Mouse (Mus musculus): Measurements from ENCODE around the gene Stim1. TPM values are rescaled to one million over a fixed set of nuclear protein-coding genes. Genes with fewer than 3 reads are reported as not detected.

Stim1 gene
- polyA plus RNA-seq, 1 experiment from 2014 or later = 17.9 TPM

DNA sequence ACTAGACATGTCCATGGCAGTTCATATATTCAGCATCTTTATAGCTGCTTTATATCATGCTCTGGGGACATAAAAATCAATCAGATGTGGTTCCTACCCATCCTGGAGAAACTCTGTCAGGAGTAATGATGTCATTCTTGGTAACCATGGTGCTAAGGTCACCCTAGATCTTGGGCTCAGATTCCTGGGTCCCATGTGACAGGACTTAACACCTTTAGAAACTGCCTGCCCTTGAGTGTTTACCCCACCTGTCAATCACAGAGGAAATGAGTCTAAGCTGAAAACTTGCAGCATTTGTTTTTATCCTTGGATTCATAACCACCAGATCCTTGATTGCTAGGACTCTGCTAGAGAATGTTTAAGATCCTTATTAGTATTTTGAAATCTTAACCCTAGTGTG, 58.7 kb downstream of the Stim1 start:
- Histone ChIP-seq H3K27ac (ENCODE audit: low read depth) (no peak overlapping the region), H3K36me3 (replicated peaks; ENCODE audit: insufficient read depth, low read length) (no peaks in the 10 kb centered on the region), H3K27me3 (ENCODE audit: insufficient read depth, low read length) (no peaks in the 10 kb centered on the region), H3K4me2 (ENCODE audit: low read depth, low read length) (no peak overlapping the region), H3K4me1 (ENCODE audit: insufficient read depth) (0 out of 2 replicates have a peak, but pooled peaks cover 3% of the 10 kb centered on the region), H3K9me3 (ENCODE audit: low read length) (no peaks in the 10 kb centered on the region), H3K4me3 (ENCODE audit: low read depth, low read length) (no peak overlapping the region), H3K9ac (replicated peaks) (no peak overlapping the region)
- no peak for TF ChIP-seq EP300 (IDR thresholded peaks at IDR 0.05; ENCODE audit: low read depth)
- DNase-seq = no peak
- no peak for ATAC-seq

DNA sequence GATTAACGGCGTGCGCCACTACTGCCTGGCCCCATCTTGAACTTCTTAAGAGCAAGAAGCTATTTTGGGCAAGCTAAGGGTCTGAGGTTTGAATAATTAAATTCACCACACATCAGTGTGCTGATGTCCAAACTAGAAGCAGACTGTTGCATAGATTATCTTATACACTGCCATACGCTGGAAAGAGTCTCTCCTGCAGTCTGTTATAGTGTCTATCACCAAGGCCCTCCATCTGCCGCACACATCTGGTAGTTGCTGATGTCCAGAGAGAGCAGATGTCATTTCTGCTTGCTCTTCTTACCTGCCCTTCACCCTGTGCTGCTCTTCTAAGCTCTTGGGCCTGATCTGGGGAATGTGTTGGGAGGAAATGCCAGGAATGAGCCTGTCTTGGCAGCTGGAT, 62.7 kb downstream of the Stim1 start:
- no peaks in the 10 kb centered on the region for H3K9me3 ChIP-seq (ENCODE audit: low read length)
- ATAC-seq (no peak), DNase-seq (no peak)
- 81% methylated on average over 5 of the region's 5 CpGs for WGBS (ENCODE audit: insufficient replicate concordance)
- H3K4me2 ChIP-seq (ENCODE audit: low read depth, low read length) = no peak overlapping the region
- no peak overlapping the region for H3K27ac ChIP-seq (ENCODE audit: low read depth)
- H3K36me3 ChIP-seq (replicated peaks; ENCODE audit: insufficient read depth, low read length) = no peaks in the 10 kb centered on the region
- H3K4me1 ChIP-seq (ENCODE audit: insufficient read depth) = 0 out of 2 replicates have a peak, but pooled peaks cover 3% of the 10 kb centered on the region
- TF ChIP-seq EP300 (IDR thresholded peaks at IDR 0.05; ENCODE audit: low read depth) (no peak), CTCF (IDR thresholded peaks at IDR 0.05; ENCODE audit: low read depth) (no peak)
- no peak overlapping the region for H3K9ac ChIP-seq (replicated peaks)
- H3K4me3 ChIP-seq (ENCODE audit: low read depth, low read length) = no peak overlapping the region
- H3K27me3 ChIP-seq (ENCODE audit: insufficient read depth, low read length) = no peaks in the 10 kb centered on the region

GRCm38 (mm10) chr7:102331476-102331875, 63.9 kb downstream of the Stim1 start:
- H3K27ac ChIP-seq (ENCODE audit: low read depth) = no peak overlapping the region
- H3K36me3 ChIP-seq (replicated peaks; ENCODE audit: insufficient read depth, low read length) = no peaks in the 10 kb centered on the region
- H3K4me2 ChIP-seq (ENCODE audit: low read depth, low read length) = no peak overlapping the region
- WGBS (ENCODE audit: insufficient replicate concordance) = 69% methylated on average over 3 of the region's 3 CpGs
- H3K9me3 ChIP-seq (ENCODE audit: low read length) = no peaks in the 10 kb centered on the region
- DNase-seq (no peak), ATAC-seq (no peak)
- TF ChIP-seq EP300 (IDR thresholded peaks at IDR 0.05; ENCODE audit: low read depth) (no peak), CTCF (IDR thresholded peaks at IDR 0.05; ENCODE audit: low read depth) (no peak)
- H3K4me3 ChIP-seq (ENCODE audit: low read depth, low read length) = no peak overlapping the region
- H3K4me1 ChIP-seq (ENCODE audit: insufficient read depth) = 0 out of 2 replicates have a peak, but pooled peaks cover 3% of the 10 kb centered on the region
- H3K9ac ChIP-seq (replicated peaks) = no peak overlapping the region
- H3K27me3 ChIP-seq (ENCODE audit: insufficient read depth, low read length) = no peaks in the 10 kb centered on the region

DNA sequence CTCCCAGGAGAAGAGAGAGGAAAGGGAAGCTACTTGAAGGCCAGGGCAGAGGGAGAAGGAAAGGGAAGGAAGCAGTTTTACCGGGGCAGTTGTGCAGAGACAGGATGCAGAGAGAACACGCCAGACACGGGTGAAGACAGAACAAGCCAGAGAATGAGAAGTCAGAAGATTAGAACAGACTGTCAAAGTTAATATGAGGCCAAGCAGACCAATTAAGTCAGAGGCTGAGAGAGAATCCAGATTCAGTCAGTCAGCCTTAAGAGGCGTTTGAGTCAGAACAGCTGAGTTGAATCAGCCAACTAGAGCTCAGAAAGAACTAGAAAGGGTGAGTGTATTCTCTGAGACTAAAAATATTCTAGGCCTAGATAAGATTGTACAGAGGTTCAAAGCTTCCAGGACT, 66.1 kb downstream of the Stim1 start:
- H3K4me2 ChIP-seq (ENCODE audit: low read depth, low read length) = no peak overlapping the region
- DNase-seq (no peak), ATAC-seq (no peak)
- H3K9me3 ChIP-seq (ENCODE audit: low read length) = no peaks in the 10 kb centered on the region
- H3K9ac ChIP-seq (replicated peaks) = no peak overlapping the region
- H3K4me3 ChIP-seq (ENCODE audit: low read depth, low read length) = no peak overlapping the region
- no peaks in the 10 kb centered on the region for H3K36me3 ChIP-seq (replicated peaks; ENCODE audit: insufficient read depth, low read length)
- H3K27ac ChIP-seq (ENCODE audit: low read depth) = peak overlapping the region; percentile 34; the same call in 1 of the 2 replicates
- WGBS (ENCODE audit: insufficient replicate concordance) = 22% methylated on average over 4 of the region's 4 CpGs
- no peaks in the 10 kb centered on the region for H3K27me3 ChIP-seq (ENCODE audit: insufficient read depth, low read length)
- TF ChIP-seq CTCF (IDR thresholded peaks at IDR 0.05; ENCODE audit: low read depth) = no peak
- TF ChIP-seq EP300 (IDR thresholded peaks at IDR 0.05; ENCODE audit: low read depth) = no peak
- H3K4me1 ChIP-seq (ENCODE audit: insufficient read depth) = peaks cover 7% of the 10 kb centered on the region

DNA sequence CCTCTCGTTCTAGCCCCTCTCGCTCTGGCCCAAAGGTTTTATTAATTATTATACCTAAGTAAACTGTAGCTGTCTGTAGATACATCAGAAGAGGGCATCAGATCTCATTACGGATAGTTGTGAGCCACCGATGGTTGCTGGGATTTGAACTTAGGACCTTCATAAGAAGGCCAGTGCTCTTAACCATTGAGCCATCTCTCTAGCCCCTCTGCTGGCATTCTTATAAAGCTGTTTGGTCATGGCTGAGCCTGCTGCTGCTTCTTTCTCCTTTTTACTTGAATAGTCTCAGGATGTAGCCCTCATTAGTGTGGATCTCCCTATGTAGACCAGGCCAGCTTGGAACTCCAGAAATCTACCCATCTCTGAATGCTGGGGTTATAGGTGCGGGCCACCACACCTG, 69.7 kb downstream of the Stim1 start:
- H3K9me3 ChIP-seq (ENCODE audit: low read length) = no peaks in the 10 kb centered on the region
- H3K27ac ChIP-seq (ENCODE audit: low read depth) = peak overlapping the region; percentile 56; the same call in 1 of the 2 replicates
- no peaks in the 10 kb centered on the region for H3K27me3 ChIP-seq (ENCODE audit: insufficient read depth, low read length)
- peaks cover 4% of the 10 kb centered on the region for H3K4me1 ChIP-seq (ENCODE audit: insufficient read depth)
- no peaks in the 10 kb centered on the region for H3K36me3 ChIP-seq (replicated peaks; ENCODE audit: insufficient read depth, low read length)
- WGBS (ENCODE audit: insufficient replicate concordance) = 78% methylated on average over 5 of the region's 5 CpGs
- no peak overlapping the region for H3K9ac ChIP-seq (replicated peaks)
- DNase-seq (no peak), ATAC-seq (no peak)
- no peak overlapping the region for H3K4me3 ChIP-seq (ENCODE audit: low read depth, low read length)
- no peak overlapping the region for H3K4me2 ChIP-seq (ENCODE audit: low read depth, low read length)
- no peak for TF ChIP-seq EP300 (IDR thresholded peaks at IDR 0.05; ENCODE audit: low read depth)
- no peak for TF ChIP-seq CTCF (IDR thresholded peaks at IDR 0.05; ENCODE audit: low read depth)

- H3K27ac ChIP-seq (ENCODE audit: low read depth) = peak overlapping the region; percentile 56
- ATAC-seq = no peak
- H3K27me3 ChIP-seq (ENCODE audit: insufficient read depth, low read length) = no peaks in the 10 kb centered on the region
- 0 out of 2 replicates have a peak overlapping the region, but pooled peaks have one; percentile 11 for H3K4me2 ChIP-seq (ENCODE audit: low read depth, low read length)
- WGBS (ENCODE audit: insufficient replicate concordance) = 3% methylated on average over 3 of the region's 3 CpGs
- TF ChIP-seq CTCF (IDR thresholded peaks at IDR 0.05; ENCODE audit: low read depth) (no peak), EP300 (IDR thresholded peaks at IDR 0.05; ENCODE audit: low read depth) (no peak)
- peak; percentile 20 for DNase-seq
- H3K9ac ChIP-seq (replicated peaks) = no peak overlapping the region
- peaks cover 4% of the 10 kb centered on the region for H3K4me1 ChIP-seq (ENCODE audit: insufficient read depth)
- H3K9me3 ChIP-seq (ENCODE audit: low read length) = no peaks in the 10 kb centered on the region
- H3K4me3 ChIP-seq (ENCODE audit: low read depth, low read length) = no peak overlapping the region
- H3K36me3 ChIP-seq (replicated peaks; ENCODE audit: insufficient read depth, low read length) = no peaks in the 10 kb centered on the region
Observed at GRCm38 (mm10) chr7:102337898-102338297, 70.3 kb downstream of the Stim1 start.

GRCm38 (mm10) chr7:102338956-102339355, 71.3 kb downstream of the Stim1 start:
- peaks cover 4% of the 10 kb centered on the region for H3K4me1 ChIP-seq (ENCODE audit: insufficient read depth)
- H3K4me3 ChIP-seq (ENCODE audit: low read depth, low read length) = no peak overlapping the region
- no peaks in the 10 kb centered on the region for H3K36me3 ChIP-seq (replicated peaks; ENCODE audit: insufficient read depth, low read length)
- ATAC-seq (no peak), DNase-seq (no peak)
- H3K9ac ChIP-seq (replicated peaks) = no peak overlapping the region
- no peaks in the 10 kb centered on the region for H3K9me3 ChIP-seq (ENCODE audit: low read length)
- no peaks in the 10 kb centered on the region for H3K27me3 ChIP-seq (ENCODE audit: insufficient read depth, low read length)
- H3K27ac ChIP-seq (ENCODE audit: low read depth) = no peak overlapping the region
- H3K4me2 ChIP-seq (ENCODE audit: low read depth, low read length) = no peak overlapping the region
- 73% methylated on average over 3 of the region's 3 CpGs for WGBS (ENCODE audit: insufficient replicate concordance)
- TF ChIP-seq EP300 (IDR thresholded peaks at IDR 0.05; ENCODE audit: low read depth) = no peak
- TF ChIP-seq CTCF (IDR thresholded peaks at IDR 0.05; ENCODE audit: low read depth) = no peak

Measured in liver, postnatal 0 days (tissue).